Comparison of ENCODE assay signal across 11 mouse cellular contexts in the genomic region with DNA sequence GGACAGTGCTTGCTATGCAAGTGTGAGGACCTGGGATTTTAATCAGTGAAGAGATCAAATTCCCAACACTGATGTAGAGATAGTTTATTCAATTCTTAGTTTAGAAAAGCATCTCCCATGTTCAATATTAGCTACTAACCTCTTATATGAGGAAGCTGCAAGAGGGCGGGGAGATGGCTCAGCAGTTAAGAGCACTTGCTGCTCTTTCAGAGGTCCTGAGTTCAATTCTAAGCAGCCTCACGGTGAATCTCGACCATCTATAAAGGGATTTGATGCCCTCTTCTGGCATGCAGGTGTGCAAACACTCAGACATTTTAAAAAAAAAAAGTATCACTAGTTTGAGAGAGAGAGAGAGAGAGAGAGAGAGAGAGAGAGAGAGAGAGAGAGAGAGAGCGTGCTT. TPM values are rescaled to one million over a fixed set of nuclear protein-coding genes. Genes with fewer than 3 reads are reported as not detected.
DNase-seq lines count a peak whose midpoint lies in the region; ATAC-seq and TF ChIP-seq lines count a peak whose summit lies in the region.
"Had no signal": no experiment of that assay in that cellular context is flagged by ENCODE, and none has a peak within 500 bp of the region (broad histone marks: within the 10 kb centered on the region; RNA-seq: fewer than 3 reads in every experiment).

No protein-coding gene starts in this region.

- H3K9me3 ChIP-seq in hindbrain, postnatal 0 days (ENCODE audit: low read length), result no peaks in the 10 kb centered on the region
- H3K9me3 ChIP-seq in hindbrain, embryonic 10.5 days, result no peaks in the 10 kb centered on the region
- H3K9me3 ChIP-seq in lung, postnatal 0 days (ENCODE audit: low read length), result no peaks in the 10 kb centered on the region
- H3K9me3 ChIP-seq: forebrain, embryonic 12.5 days; stomach, embryonic 15.5 days had no signal

- ATAC-seq in hindbrain, postnatal 0 days, result no peak
- ATAC-seq in lung, postnatal 0 days, result no peak
- ATAC-seq in erythroid progenitor cell, adult 5-6 weeks (replicated peaks; ENCODE audit: low FRiP score, poor library complexity, severe bottlenecking), result no peak

- TF ChIP-seq EP300 in lung, postnatal 0 days (IDR thresholded peaks at IDR 0.05), result no peak

- peak; percentile 39; the same call in 1 of the 2 replicates for TF ChIP-seq CTCF in hindbrain, postnatal 0 days (IDR thresholded peaks at IDR 0.05; ENCODE audit: low read depth)
- peak; percentile 39; the same call in 1 of the 2 replicates for TF ChIP-seq CTCF in lung, postnatal 0 days (IDR thresholded peaks at IDR 0.05)

- no peak overlapping the region for H3K4me3 ChIP-seq in hindbrain, postnatal 0 days (ENCODE audit: low read length)
- no peak overlapping the region for H3K4me3 ChIP-seq in hindbrain, embryonic 10.5 days
- no peak overlapping the region for H3K4me3 ChIP-seq in lung, postnatal 0 days (ENCODE audit: low read depth, low read length)
- H3K4me3 ChIP-seq: forebrain, embryonic 12.5 days; stomach, embryonic 15.5 days had no signal

- H3K4me1 ChIP-seq in hindbrain, postnatal 0 days (ENCODE audit: insufficient read depth, low read length), result no peaks in the 10 kb centered on the region
- H3K4me1 ChIP-seq in hindbrain, embryonic 10.5 days (replicated peaks), result no peaks in the 10 kb centered on the region
- no peaks in the 10 kb centered on the region for H3K4me1 ChIP-seq in lung, postnatal 0 days (ENCODE audit: insufficient read depth, low read depth, low read length)
- H3K4me1 ChIP-seq: forebrain, embryonic 12.5 days; stomach, embryonic 15.5 days had no signal

- 66% methylated on average over 4 of the region's 4 CpGs for WGBS in hindbrain, postnatal 0 days
- WGBS in hindbrain, embryonic 10.5 days, result 66% methylated on average over 4 of the region's 4 CpGs
- 41% methylated on average over 4 of the region's 4 CpGs for WGBS in lung, postnatal 0 days

- H3K27me3 ChIP-seq in hindbrain, postnatal 0 days (ENCODE audit: insufficient read depth, low read length), result no peaks in the 10 kb centered on the region
- H3K27me3 ChIP-seq in hindbrain, embryonic 10.5 days (ENCODE audit: insufficient read depth, poor library complexity, severe bottlenecking), result no peaks in the 10 kb centered on the region
- H3K27me3 ChIP-seq in lung, postnatal 0 days (replicated peaks; ENCODE audit: insufficient read depth, low read length), result no peaks in the 10 kb centered on the region
- H3K27me3 ChIP-seq: forebrain, embryonic 12.5 days; stomach, embryonic 15.5 days had no signal

- no peak overlapping the region for H3K9ac ChIP-seq in hindbrain, postnatal 0 days (replicated peaks; ENCODE audit: low read length)
- no peak overlapping the region for H3K9ac ChIP-seq in lung, postnatal 0 days (replicated peaks; ENCODE audit: low read depth)
- H3K9ac ChIP-seq: forebrain, embryonic 12.5 days; stomach, embryonic 15.5 days had no signal

- H3K4me2 ChIP-seq in hindbrain, postnatal 0 days (ENCODE audit: low read depth, low read length), result no peak overlapping the region
- H3K4me2 ChIP-seq in lung, postnatal 0 days (replicated peaks; ENCODE audit: low read depth, low read length), result no peak overlapping the region
- H3K4me2 ChIP-seq: forebrain, embryonic 12.5 days; stomach, embryonic 15.5 days had no signal

- peak; percentile 29 for DNase-seq in hindbrain, postnatal 0 days (ENCODE audit: low spot score)
- no peak for DNase-seq in hindbrain, embryonic 10.5 days (ENCODE audit: low spot score)
- peak; percentile 41 for DNase-seq in lung, postnatal 0 days (ENCODE audit: low spot score)
- DNase-seq in lung, postnatal 14 days, result no peak
- DNase-seq in NIH3T3 (ENCODE audit: low read depth), result peak; percentile 30
- DNase-seq in naive thymus-derived CD4-positive, alpha-beta T cell, adult 2 months (ENCODE audit: low read depth), result peak; percentile 72
- no peak for DNase-seq in adrenal gland, postnatal 25 days

- no peaks in the 10 kb centered on the region for H3K36me3 ChIP-seq in hindbrain, postnatal 0 days (ENCODE audit: insufficient read depth, low read length)
- H3K36me3 ChIP-seq in hindbrain, embryonic 10.5 days, result no peaks in the 10 kb centered on the region
- H3K36me3 ChIP-seq in lung, postnatal 0 days (ENCODE audit: insufficient read depth, low read length), result no peaks in the 10 kb centered on the region
- H3K36me3 ChIP-seq: forebrain, embryonic 12.5 days; stomach, embryonic 15.5 days had no signal

- no peak overlapping the region for H3K27ac ChIP-seq in hindbrain, postnatal 0 days
- no peak overlapping the region for H3K27ac ChIP-seq in hindbrain, embryonic 10.5 days
- H3K27ac ChIP-seq in lung, postnatal 0 days (ENCODE audit: low read length), result no peak overlapping the region
- H3K27ac ChIP-seq: forebrain, embryonic 12.5 days; macrophage; stomach, embryonic 15.5 days had no signal

RNA-seq across cellular contexts. Expression of gene Pnrc1, which starts 0.9 kb away (rescaled TPM):
- 60.5 and 84.9 TPM in 2 replicates for total RNA-seq in hindbrain, postnatal 0 days (2014; rRNA removed)
- 46.9 and 49.8 TPM in 2 replicates for polyA plus RNA-seq in hindbrain, postnatal 0 days (2015; fragmentation: Nextera tagmentation; extraction: Ambion mirVana)
- 71.5 and 80.4 TPM in 2 replicates for polyA plus RNA-seq in hindbrain, embryonic 10.5 days (2016; fragmentation: Nextera tagmentation; extraction: Ambion mirVana)
- 153 and 169 TPM in 2 replicates for polyA plus RNA-seq in lung, postnatal 0 days (2015; fragmentation: Nextera tagmentation; extraction: Ambion mirVana)
- 103 and 121 TPM in 2 replicates for total RNA-seq in erythroid progenitor cell, adult 5-6 weeks (2015; ENCODE audit: low replicate concordance)
- total RNA-seq in erythroid progenitor cell, adult 5-6 weeks (2017; ENCODE audit: low replicate concordance), result 66.6 and 83.0 TPM in 2 replicates
- 166 and 180 TPM in 2 replicates for total RNA-seq in adrenal gland, postnatal 25 days (2021)

RNA-seq across cellular contexts. Expression of gene Rngtt, which starts 19.2 kb away (rescaled TPM):
- 11.3 and 12.8 TPM in 2 replicates for total RNA-seq in hindbrain, postnatal 0 days (2014; rRNA removed)
- polyA plus RNA-seq in hindbrain, postnatal 0 days (2015; fragmentation: Nextera tagmentation; extraction: Ambion mirVana), result 13.5 and 15.0 TPM in 2 replicates
- 29.4 and 32.9 TPM in 2 replicates for polyA plus RNA-seq in hindbrain, embryonic 10.5 days (2016; fragmentation: Nextera tagmentation; extraction: Ambion mirVana)
- 9.4 and 10.5 TPM in 2 replicates for polyA plus RNA-seq in lung, postnatal 0 days (2015; fragmentation: Nextera tagmentation; extraction: Ambion mirVana)
- 54.4 and 97.3 TPM in 2 replicates for total RNA-seq in erythroid progenitor cell, adult 5-6 weeks (2015; ENCODE audit: low replicate concordance)
- total RNA-seq in erythroid progenitor cell, adult 5-6 weeks (2017; ENCODE audit: low replicate concordance), result 142 and 148 TPM in 2 replicates
- 29.7 and 35.1 TPM in 2 replicates for total RNA-seq in adrenal gland, postnatal 25 days (2021)

Comparison
In these comparisons a context has a peak if more than half of its experiments do, and no peak if none do; other contexts are left out.
1. DNase-seq: peak in hindbrain, postnatal 0 days (single experiment), lung, postnatal 0 days (single experiment), NIH3T3 (single experiment) and naive thymus-derived CD4-positive, alpha-beta T cell, adult 2 months (single experiment); none in hindbrain, embryonic 10.5 days (single experiment), lung, postnatal 14 days (single experiment) and adrenal gland, postnatal 25 days (single experiment).